Mouse (Mus musculus) ES-Bruce4 (cell line): Measurements from ENCODE around the gene U2af1. TPM values are rescaled to one million over a fixed set of nuclear protein-coding genes. Genes with fewer than 3 reads are reported as not detected.
"Not testable (repeated sequence)": the region's sequence is repeated elsewhere in the genome, so short reads cannot be mapped to it uniquely, and the experiment has no call there.

Experiments used
- H3K27ac ChIP-seq: 2 replicates; pipeline ENCODE4 v1.5.1; 2012; ENCODE audit warnings: low read length, inconsistent platforms; ENCODE audit not compliant: insufficient read depth
- H3K27me3 ChIP-seq: 2 replicates; pipeline ENCODE4 v1.6.1; 2012; ENCODE audit warnings: mild to moderate bottlenecking, low read length, inconsistent platforms; ENCODE audit not compliant: control insufficient read depth, poor library complexity, insufficient read depth, severe bottlenecking
- H3K36me3 ChIP-seq: 2 replicates; pipeline ENCODE4 v1.6.1; 2012; ENCODE audit warnings: inconsistent platforms, mild to moderate bottlenecking, low read length, moderate library complexity; ENCODE audit not compliant: control insufficient read depth, poor library complexity, insufficient read depth, severe bottlenecking
- H3K4me1 ChIP-seq: one replicate; pipeline ENCODE4 v1.8.1; 2011; ENCODE audit warnings: low read length; ENCODE audit not compliant: control insufficient read depth, insufficient read depth
- H3K4me3 ChIP-seq: 2 replicates; pipeline ENCODE4 v1.5.1; 2011; ENCODE audit warnings: low read depth, mild to moderate bottlenecking, low read length
- H3K9ac ChIP-seq: 2 replicates; pipeline ENCODE4 v1.6.1; 2012; ENCODE audit warnings: low read depth, mild to moderate bottlenecking, inconsistent platforms; ENCODE audit not compliant: poor library complexity, severe bottlenecking
- H3K9me3 ChIP-seq: replicated peaks from 2 replicates; pipeline ENCODE4 v1.6.1; 2012; ENCODE audit warnings: mild to moderate bottlenecking, low read length, inconsistent platforms; ENCODE audit not compliant: control insufficient read depth, poor library complexity, insufficient read depth, severe bottlenecking
- CTCF ChIP-seq: IDR thresholded peaks from one replicate; pipeline ENCODE4 v1.8.1; 2011; ENCODE audit warnings: low read depth, low read length
- EP300 ChIP-seq: IDR thresholded peaks from 2 replicates; pipeline ENCODE4 v1.6.1; 2011; ENCODE audit warnings: low read depth, low read length; ENCODE audit not compliant: insufficient read depth
- POLR2A ChIP-seq: IDR thresholded peaks from one replicate; pipeline ENCODE4 v1.8.1; 2011; ENCODE audit warnings: low read length; ENCODE audit not compliant: insufficient read depth
- polyA plus RNA-seq: library from polyadenylated mRNA; stranded (reverse); fragments of >200 nt; gene quantifications from 2 replicates; pipeline ENCODE4 v1.2.4, GENCODE M21; 2011; ENCODE audit warnings: low read depth; ENCODE audit not compliant: missing spikeins, insufficient read depth, insufficient read length

Gene U2af1
- polyA plus RNA-seq, 1 experiment, result 463 TPM

- no peaks in the 10 kb centered on the region for H3K36me3 ChIP-seq
- no peaks in the 10 kb centered on the region for H3K4me1 ChIP-seq
- no peak overlapping the region for H3K9ac ChIP-seq
- H3K4me3 ChIP-seq, result no peak overlapping the region
- no peaks in the 10 kb centered on the region for H3K27me3 ChIP-seq
- no peaks in the 10 kb centered on the region for H3K9me3 ChIP-seq
- no peak for TF ChIP-seq CTCF
- no peak for TF ChIP-seq EP300
- TF ChIP-seq POLR2A, result no peak
- no peak overlapping the region for H3K27ac ChIP-seq
Observed at GRCm38 (mm10) chr17:31623101-31623500, 35.6 kb downstream of the U2af1 start.

GRCm38 (mm10) chr17:31613086-31613755 is 45.5 kb downstream of the U2af1 start:
- H3K27me3 ChIP-seq, result no peaks in the 10 kb centered on the region
- TF ChIP-seq CTCF (no peak), POLR2A (no peak), EP300 (no peak)
- H3K9me3 ChIP-seq, result no peaks in the 10 kb centered on the region
- H3K4me1 ChIP-seq, result no peaks in the 10 kb centered on the region
- no peaks in the 10 kb centered on the region for H3K36me3 ChIP-seq
- H3K4me3 ChIP-seq, result no peak overlapping the region
- no peak overlapping the region for H3K27ac ChIP-seq
- H3K9ac ChIP-seq, result no peak overlapping the region

- Histone ChIP-seq H3K4me3 (no peak overlapping the region), H3K9ac (no peak overlapping the region), H3K36me3 (0 out of 2 replicates have a peak, but pooled peaks cover 2% of the 10 kb centered on the region), H3K27ac (no peak overlapping the region), H3K27me3 (no peaks in the 10 kb centered on the region), H3K9me3 (no peaks in the 10 kb centered on the region), H3K4me1 (no peaks in the 10 kb centered on the region)
- TF ChIP-seq EP300 (no peak), CTCF (no peak), POLR2A (no peak)
Observed at GRCm38 (mm10) chr17:31609895-31610294, 48.8 kb downstream of the U2af1 start.

GRCm38 (mm10) chr17:31609173-31609572 is 49.5 kb downstream of the U2af1 start:
- H3K9ac ChIP-seq, H3K27ac ChIP-seq, H3K27me3 ChIP-seq, H3K4me3 ChIP-seq, H3K9me3 ChIP-seq, H3K36me3 ChIP-seq, H3K4me1 ChIP-seq: not testable (repeated sequence)

GRCm38 (mm10) chr17:31607256-31607951 is 51.3 kb downstream of the U2af1 start:
- Histone ChIP-seq H3K9me3 (no peaks in the 10 kb centered on the region), H3K36me3 (peaks cover 6% of the 10 kb centered on the region; the same call in 1 of the 2 replicates), H3K4me3 (no peak overlapping the region), H3K27ac (no peak overlapping the region), H3K9ac (no peak overlapping the region), H3K27me3 (no peaks in the 10 kb centered on the region), H3K4me1 (no peaks in the 10 kb centered on the region)
- TF ChIP-seq CTCF (no peak), POLR2A (no peak), EP300 (no peak)

- H3K27me3 ChIP-seq, result no peaks in the 10 kb centered on the region
- H3K9ac ChIP-seq, result no peak overlapping the region
- TF ChIP-seq EP300 (no peak), POLR2A (no peak), CTCF (peak; percentile 86)
- no peak overlapping the region for H3K27ac ChIP-seq
- no peak overlapping the region for H3K4me3 ChIP-seq
- no peaks in the 10 kb centered on the region for H3K9me3 ChIP-seq
- H3K4me1 ChIP-seq, result no peaks in the 10 kb centered on the region
- H3K36me3 ChIP-seq, result peaks cover 6% of the 10 kb centered on the region; the same call in 1 of the 2 replicates
Observed at GRCm38 (mm10) chr17:31606424-31606823, 52.3 kb downstream of the U2af1 start.
